Comparison of ENCODE assay signal across 18 mouse cellular contexts in genomic region chr3:122082338-122082737, GRCm38 (mm10).
"Had no signal": no experiment of that assay in that cellular context is flagged by ENCODE, and none has a peak within 500 bp of the region (broad histone marks: within the 10 kb centered on the region; RNA-seq: fewer than 3 reads in every experiment).

No protein-coding gene starts in this region.

- H3K36me3 ChIP-seq: liver, embryonic 13.5 days; neural tube, embryonic 12.5 days; stomach, embryonic 15.5 days had no signal

- H3K9ac ChIP-seq: liver, embryonic 13.5 days; neural tube, embryonic 12.5 days; stomach, embryonic 15.5 days had no signal

- DNase-seq: kidney, adult 8-10 months; kidney, postnatal 14 days; liver, embryonic 13.5 days; lung, adult 2 months; lung, postnatal 14 days; lung, postnatal 4 days; midbrain, embryonic 14.5 days; retina, postnatal 1 day; right cerebral cortex, postnatal 25 days; spleen, adult 18-20 months; thymus, adult 2 months; thymus, postnatal 14 days; thymus, postnatal 4 days had no signal

- ATAC-seq: intestine, embryonic 16.5 days had no signal

- H3K4me1 ChIP-seq: stomach, embryonic 15.5 days had no signal

- H3K4me3 ChIP-seq: left cerebral cortex, adult 2 months; liver, embryonic 13.5 days; neural tube, embryonic 12.5 days; stomach, embryonic 15.5 days had no signal

- H3K4me2 ChIP-seq: liver, embryonic 13.5 days; midbrain, embryonic 11.5 days; neural tube, embryonic 12.5 days; stomach, embryonic 15.5 days had no signal

- H3K9me3 ChIP-seq: liver, embryonic 13.5 days; neural tube, embryonic 12.5 days; stomach, embryonic 15.5 days had no signal

- H3K27ac ChIP-seq: left cerebral cortex, adult 2 months; liver, embryonic 13.5 days; neural tube, embryonic 12.5 days; stomach, embryonic 15.5 days had no signal

- H3K27me3 ChIP-seq: liver, embryonic 13.5 days; neural tube, embryonic 12.5 days; stomach, embryonic 15.5 days had no signal
